Mouse (Mus musculus) hindbrain, embryonic 11.5 days (tissue): ENCODE measurements around the gene Krt23. TPM values are rescaled to one million over a fixed set of nuclear protein-coding genes. Genes with fewer than 3 reads are reported as not detected.

Experiments used
- ATAC-seq: fragments of 200-750 bp; cut with Nextera tagmentation; 2 replicates; pipeline ENCODE4 v1.8.0; 2017; ENCODE audit warnings: mild to moderate bottlenecking, moderate TSS enrichment, moderate library complexity; ENCODE audit not compliant: low FRiP score
- DNase-seq: peaks from one replicate; pipeline ENCODE4 v3.0.0-alpha.2; 2015; ENCODE audit warnings: low spot score
- H3K27ac ChIP-seq: fragments of 300-500 bp; sonication (generic); 2 replicates; pipeline ENCODE4 v1.5.1; 2014; ENCODE audit warnings: mild to moderate bottlenecking, low read depth, low read length
- H3K27me3 ChIP-seq: fragments of 300-500 bp; sonication (generic); 2 replicates; pipeline ENCODE4 v1.6.1; 2014; ENCODE audit warnings: mild to moderate bottlenecking, low read length, moderate library complexity, mixed read lengths; ENCODE audit not compliant: control insufficient read depth, insufficient read depth
- H3K36me3 ChIP-seq: fragments of 300-500 bp; sonication (generic); 2 replicates; pipeline ENCODE4 v1.6.1; 2014; ENCODE audit warnings: mild to moderate bottlenecking, low read length, moderate library complexity, mixed read lengths; ENCODE audit not compliant: control insufficient read depth, insufficient read depth
- H3K4me1 ChIP-seq: fragments of 300-500 bp; sonication (generic); replicated peaks from 2 replicates; pipeline ENCODE4 v1.6.1; 2014; ENCODE audit warnings: low read length, mixed read lengths; ENCODE audit not compliant: control insufficient read depth, insufficient read depth
- H3K4me2 ChIP-seq: fragments of 300-500 bp; sonication (generic); replicated peaks from 2 replicates; pipeline ENCODE4 v1.6.1; 2014; ENCODE audit warnings: mild to moderate bottlenecking, low read depth, low read length
- H3K4me3 ChIP-seq: fragments of 300-500 bp; sonication (generic); 2 replicates; pipeline ENCODE4 v1.5.1; 2014; ENCODE audit warnings: low read depth, low read length
- H3K9ac ChIP-seq: fragments of 300-500 bp; sonication (generic); 2 replicates; pipeline ENCODE4 v1.6.1; 2014; ENCODE audit warnings: low read depth, low read length
- H3K9me3 ChIP-seq: fragments of 300-500 bp; sonication (generic); 2 replicates; pipeline ENCODE4 v1.6.1; 2016; ENCODE audit warnings: low read length; ENCODE audit not compliant: control insufficient read depth
- WGBS: fragments of 180-500 bp; shearing (Covaris S2); extraction: QIAGEN DNeasy Blood & Tissue Kit; methylation state at CpG from one replicate; pipeline ENCODE4 v1.1.7; 2014; 5-methylcytosine and 5-hydroxymethylcytosine counted together
- polyA plus RNA-seq: library from polyadenylated mRNA; unstranded; fragments of >200 nt; fragmentation: Nextera tagmentation; extraction: Ambion mirVana; gene quantifications from 2 replicates; pipeline ENCODE4 v1.2.1, GENCODE M21; 2014

The Krt23 gene
- polyA plus RNA-seq: not detected in 2 replicates

DNA sequence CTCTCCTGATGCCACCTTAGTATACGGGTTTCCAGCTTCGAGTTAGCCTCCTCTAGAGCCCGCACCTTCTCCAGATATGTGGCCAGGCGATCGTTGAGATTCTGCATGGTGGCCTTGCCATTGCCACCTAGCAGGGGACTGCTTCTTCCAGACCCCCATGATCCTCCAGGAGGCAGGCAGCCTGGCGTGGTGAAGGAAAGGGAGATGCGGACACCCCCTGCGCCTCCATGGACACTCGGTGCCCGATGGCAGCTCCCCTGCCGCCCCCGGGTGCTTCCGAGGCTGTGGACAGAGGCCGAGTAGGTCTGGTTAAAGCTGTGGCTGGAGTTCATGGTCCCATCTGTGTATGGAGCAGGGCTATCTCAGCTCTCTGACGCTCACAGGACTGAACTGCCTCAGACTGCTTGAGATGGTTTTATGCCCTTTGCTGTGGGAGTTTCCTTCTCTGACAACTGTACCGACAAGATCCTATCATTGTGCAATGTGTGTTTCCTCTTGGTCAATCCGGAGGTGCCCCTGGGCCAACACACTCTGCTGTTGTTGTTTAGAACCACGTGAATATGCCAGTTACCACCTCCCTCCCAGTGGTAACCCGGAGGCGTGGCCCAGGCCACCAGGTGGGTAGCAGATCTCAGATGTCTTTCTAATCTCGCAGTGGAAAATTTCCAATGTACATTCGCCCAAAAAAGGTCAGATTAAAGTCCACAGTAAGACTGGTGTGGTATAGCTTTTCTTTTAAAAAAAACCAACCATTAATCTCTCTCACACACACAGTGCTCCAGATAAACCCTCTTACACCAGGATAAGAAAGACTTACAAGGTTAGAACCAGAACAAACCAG, at the start of gene Krt23:
Gene Krt23, minus strand, starts transcription at position 405 of the 841 bp plus-strand sequence.
- DNase-seq (no peak), ATAC-seq (no peak)
- H3K4me2 ChIP-seq: no peak within 1 kb of the TSS
- H3K9ac ChIP-seq: no peak within 1 kb of the TSS
- no peaks in the 10 kb centered on the region for H3K36me3 ChIP-seq
- no peaks in the 10 kb centered on the region for H3K27me3 ChIP-seq
- 85% methylated on average over 22 of the region's 22 CpGs for WGBS
- no peaks in the 10 kb centered on the region for H3K9me3 ChIP-seq
- H3K27ac ChIP-seq: no peak within 1 kb of the TSS
- H3K4me3 ChIP-seq: no peak within 1 kb of the TSS
- 0 out of 2 replicates have a peak, but pooled peaks cover 2% of the 10 kb centered on the region for H3K4me1 ChIP-seq

DNA sequence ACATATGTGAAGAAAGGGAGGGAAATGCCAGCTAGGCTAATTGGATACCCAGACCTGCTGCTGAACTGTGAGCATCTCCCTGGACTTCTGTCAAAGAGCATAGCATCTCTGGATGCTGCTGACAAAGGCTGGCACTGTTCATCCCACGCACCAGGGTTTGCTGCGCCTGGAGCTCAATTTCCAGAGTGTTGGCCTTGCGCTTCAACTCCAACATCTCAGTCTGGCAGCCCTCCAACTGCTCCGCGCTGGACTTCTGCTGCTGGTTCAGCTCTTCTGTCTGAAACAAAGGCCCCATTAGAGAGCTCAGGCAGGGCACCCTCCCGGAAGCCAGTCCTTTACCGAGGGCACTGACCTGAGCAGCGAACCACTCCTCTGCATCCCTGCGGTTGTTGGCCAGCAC, 46.8 kb upstream of the Krt23 start:
- H3K9me3 ChIP-seq: no peaks in the 10 kb centered on the region
- WGBS: 73% methylated on average over 9 of the region's 9 CpGs
- peak; percentile 6 for DNase-seq

DNA sequence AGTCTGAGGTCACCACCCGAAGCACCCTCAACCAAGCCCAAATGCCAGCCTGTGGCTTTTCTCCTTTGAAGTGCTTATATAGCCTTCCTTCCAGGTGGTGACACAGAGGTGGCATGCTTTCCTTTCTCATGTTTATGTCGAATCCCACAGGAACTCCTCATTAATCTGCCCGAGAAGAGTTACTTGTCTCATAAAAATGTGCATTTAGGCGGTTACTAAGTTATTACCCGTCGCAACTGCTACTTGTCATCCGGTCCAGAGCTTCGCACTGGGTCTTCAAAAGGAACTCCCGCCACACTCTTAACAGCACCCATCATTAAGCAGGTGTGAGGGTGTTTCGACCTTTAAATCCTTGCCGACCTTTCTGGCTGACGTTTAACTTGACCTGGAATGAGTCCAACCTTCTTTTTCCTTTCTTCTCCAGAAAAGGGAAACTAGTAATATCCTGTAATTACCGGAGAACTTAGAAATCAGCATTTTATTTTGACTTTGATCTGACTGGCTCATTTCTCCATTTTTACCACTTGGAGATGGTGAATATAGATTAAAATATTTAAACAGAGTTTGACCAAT, 28.4 kb upstream of the Krt23 start, which contains the start of gene Krt39:
Gene Krt39, minus strand, starts transcription at position 51 of the 573 bp plus-strand sequence.
- H3K36me3 ChIP-seq: no peaks in the 10 kb centered on the region
- WGBS: 87% methylated on average over 13 of the region's 13 CpGs
- DNase-seq: no peak
- no peak within 1 kb of the TSS for H3K27ac ChIP-seq
- no peak within 1 kb of the TSS for H3K9ac ChIP-seq
- no peak within 1 kb of the TSS for H3K4me3 ChIP-seq
- ATAC-seq: no peak
- no peaks in the 10 kb centered on the region for H3K4me1 ChIP-seq
- no peaks in the 10 kb centered on the region for H3K27me3 ChIP-seq
- H3K4me2 ChIP-seq: no peak within 1 kb of the TSS
- H3K9me3 ChIP-seq: no peaks in the 10 kb centered on the region

More for the DNA sequence above, 46.8 kb upstream of the Krt23 start:
- Histone ChIP-seq H3K9ac (no peak overlapping the region), H3K36me3 (no peaks in the 10 kb centered on the region), H3K4me3 (no peak overlapping the region), H3K4me1 (no peaks in the 10 kb centered on the region), H3K27ac (no peak overlapping the region), H3K27me3 (no peaks in the 10 kb centered on the region), H3K4me2 (no peak overlapping the region)
- no peak for ATAC-seq

DNA sequence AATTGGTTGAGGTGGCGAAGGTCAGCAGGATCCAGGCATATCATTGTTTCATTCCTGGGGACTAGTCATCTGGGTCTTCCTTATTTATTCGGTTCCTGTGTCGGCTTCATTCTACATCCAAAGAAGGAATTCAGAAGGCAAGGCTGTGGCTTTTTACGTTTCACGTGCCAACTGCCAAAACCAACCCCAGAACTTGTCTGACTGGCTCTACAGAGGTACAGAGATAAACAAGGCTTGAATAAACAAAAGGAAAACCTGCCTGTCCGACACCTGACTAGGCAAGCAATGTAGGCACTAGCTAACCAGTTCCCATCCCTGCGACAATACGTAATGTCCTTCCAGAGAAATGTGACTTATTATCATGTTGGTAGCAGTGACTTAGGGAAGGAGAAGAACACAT, 21.2 kb upstream of the Krt23 start:
- Histone ChIP-seq H3K4me2 (no peak overlapping the region), H3K9ac (no peak overlapping the region)

DNA sequence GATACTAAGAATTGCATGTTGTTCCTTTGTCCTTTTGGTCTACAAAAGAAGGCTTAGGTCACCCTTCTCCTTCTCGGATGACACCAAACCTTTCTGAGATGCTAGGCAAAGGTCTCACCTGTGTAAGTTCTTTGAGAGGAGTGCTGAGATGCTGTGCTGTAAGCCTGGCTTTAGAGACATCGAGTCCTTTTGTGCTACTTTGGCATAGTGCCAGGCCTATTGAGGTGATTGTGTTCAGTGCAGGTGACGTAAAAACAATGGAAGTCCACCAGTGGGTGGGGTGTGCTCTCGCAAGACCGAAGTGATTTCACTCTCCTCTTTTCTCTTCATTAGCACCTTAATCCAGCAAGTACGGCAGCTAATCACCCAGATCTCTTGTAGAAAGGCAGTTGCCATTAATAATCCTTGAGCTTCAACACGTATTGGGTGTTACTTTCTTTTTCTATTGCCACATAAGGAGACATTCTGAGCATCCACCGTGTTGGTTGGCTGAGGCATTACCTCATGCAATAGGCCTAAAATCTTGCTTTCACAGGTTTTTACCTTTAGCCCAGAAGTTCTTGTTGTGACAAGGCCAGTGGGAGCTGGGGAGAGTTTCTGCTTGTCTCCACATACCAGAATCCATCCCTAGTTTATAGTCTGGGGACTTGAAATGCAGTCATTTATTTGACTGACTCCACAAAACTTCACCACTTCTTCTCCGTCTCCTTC, 7.3 kb upstream of the Krt23 start:
- WGBS: 87% methylated on average over 9 of the region's 9 CpGs
- H3K4me1 ChIP-seq: no peaks in the 10 kb centered on the region
- no peak overlapping the region for H3K9ac ChIP-seq
- H3K4me3 ChIP-seq: no peak overlapping the region
- H3K9me3 ChIP-seq: no peaks in the 10 kb centered on the region
- no peaks in the 10 kb centered on the region for H3K36me3 ChIP-seq
- ATAC-seq (no peak), DNase-seq (no peak)
- no peaks in the 10 kb centered on the region for H3K27me3 ChIP-seq
- H3K27ac ChIP-seq: no peak overlapping the region
- H3K4me2 ChIP-seq: no peak overlapping the region

More for the DNA sequence above, 21.2 kb upstream of the Krt23 start:
- no peaks in the 10 kb centered on the region for H3K27me3 ChIP-seq
- H3K9me3 ChIP-seq: no peaks in the 10 kb centered on the region
- DNase-seq: no peak
- H3K36me3 ChIP-seq: no peaks in the 10 kb centered on the region
- no peak overlapping the region for H3K4me3 ChIP-seq
- no peaks in the 10 kb centered on the region for H3K4me1 ChIP-seq
- no peak for ATAC-seq
- WGBS: 86% methylated on average over 8 of the region's 8 CpGs
- no peak overlapping the region for H3K27ac ChIP-seq

DNA sequence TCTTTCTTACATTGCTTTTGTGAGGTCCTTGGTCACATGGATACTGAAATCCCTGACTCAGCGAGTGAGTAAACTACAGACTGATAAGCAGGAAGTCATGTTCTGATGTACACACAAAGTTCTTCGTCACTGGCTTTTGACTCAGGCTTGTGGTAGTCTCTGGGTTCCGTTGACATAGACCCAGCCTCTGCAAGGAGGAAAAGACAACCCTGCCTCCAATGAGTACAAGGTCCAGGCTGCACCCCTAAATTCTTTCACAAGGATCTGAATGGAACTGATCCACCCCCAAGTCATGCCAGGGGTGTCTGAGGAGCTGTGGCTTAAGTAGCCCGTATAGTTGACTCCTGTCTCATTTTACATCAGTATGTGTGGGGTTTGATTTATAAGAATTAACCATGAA, 3.5 kb upstream of the Krt23 start:
- 90% methylated on average over 4 of the region's 4 CpGs for WGBS
- no peaks in the 10 kb centered on the region for H3K4me1 ChIP-seq
- ATAC-seq: no peak

DNA sequence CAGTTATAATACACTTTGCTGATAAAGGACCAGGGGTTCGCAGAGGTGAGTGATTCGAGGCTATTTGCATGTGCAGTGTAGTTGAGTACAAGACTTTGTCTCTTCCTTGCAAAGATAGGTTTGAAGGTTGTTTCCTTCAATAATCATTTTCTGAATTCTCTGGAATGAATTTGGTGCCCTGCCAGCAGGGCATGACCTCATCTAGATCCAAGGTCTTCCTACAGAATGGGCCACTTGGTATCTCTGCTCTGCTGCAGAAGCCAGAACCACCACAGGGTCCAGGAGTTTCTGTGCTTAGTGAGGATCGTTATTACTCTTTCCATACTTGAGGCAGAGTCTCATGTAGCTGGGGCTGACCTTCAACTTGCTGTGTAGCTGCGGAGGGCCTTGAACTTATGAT, 1.8 kb upstream of the Krt23 start:
- Histone ChIP-seq H3K9me3 (no peaks in the 10 kb centered on the region), H3K27ac (no peak overlapping the region), H3K4me1 (no peaks in the 10 kb centered on the region), H3K4me2 (no peak overlapping the region), H3K4me3 (no peak overlapping the region), H3K27me3 (no peaks in the 10 kb centered on the region), H3K9ac (no peak overlapping the region), H3K36me3 (no peaks in the 10 kb centered on the region)
- WGBS: 92% methylated on average over 4 of the region's 4 CpGs
- DNase-seq (no peak), ATAC-seq (no peak)

More for the DNA sequence above, 3.5 kb upstream of the Krt23 start:
- Histone ChIP-seq H3K9me3 (no peaks in the 10 kb centered on the region), H3K4me2 (no peak overlapping the region), H3K4me3 (no peak overlapping the region), H3K36me3 (no peaks in the 10 kb centered on the region), H3K9ac (no peak overlapping the region), H3K27me3 (no peaks in the 10 kb centered on the region), H3K27ac (no peak overlapping the region)
- DNase-seq: no peak

DNA sequence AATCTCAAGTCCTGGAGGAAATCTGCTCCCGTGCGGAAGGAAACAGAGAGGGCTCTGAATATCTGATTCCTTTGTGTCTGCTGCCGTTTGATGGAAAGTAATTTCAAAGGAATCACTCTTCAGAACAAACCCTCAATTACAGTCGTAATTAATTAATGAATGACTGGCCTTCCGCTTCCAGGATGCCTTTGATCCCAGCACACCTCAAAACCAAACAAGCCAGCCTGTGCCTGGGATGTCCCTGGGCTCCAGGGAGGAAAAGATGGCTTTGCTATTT, 575 bp upstream of the Krt23 start:
- Histone ChIP-seq H3K4me3 (no peak overlapping the region), H3K4me1 (0 out of 2 replicates have a peak, but pooled peaks cover 2% of the 10 kb centered on the region), H3K4me2 (no peak overlapping the region), H3K36me3 (no peaks in the 10 kb centered on the region), H3K27ac (no peak overlapping the region), H3K9me3 (no peaks in the 10 kb centered on the region), H3K27me3 (no peaks in the 10 kb centered on the region), H3K9ac (no peak overlapping the region)
- 59% methylated on average over 5 of the region's 5 CpGs for WGBS
- no peak for ATAC-seq
- no peak for DNase-seq
